Mouse (Mus musculus): ENCODE results near the gene Ikbkg. TPM values are rescaled to one million over a fixed set of nuclear protein-coding genes. Genes with fewer than 3 reads are reported as not detected.
"Not testable (repeated sequence)": the region's sequence is repeated elsewhere in the genome, so short reads cannot be mapped to it uniquely, and the experiment has no call there.

The Ikbkg gene
- 22.2 and 22.9 TPM in 2 replicates for polyA plus RNA-seq (2014; fragmentation: Nextera tagmentation; extraction: Ambion mirVana)

DNA sequence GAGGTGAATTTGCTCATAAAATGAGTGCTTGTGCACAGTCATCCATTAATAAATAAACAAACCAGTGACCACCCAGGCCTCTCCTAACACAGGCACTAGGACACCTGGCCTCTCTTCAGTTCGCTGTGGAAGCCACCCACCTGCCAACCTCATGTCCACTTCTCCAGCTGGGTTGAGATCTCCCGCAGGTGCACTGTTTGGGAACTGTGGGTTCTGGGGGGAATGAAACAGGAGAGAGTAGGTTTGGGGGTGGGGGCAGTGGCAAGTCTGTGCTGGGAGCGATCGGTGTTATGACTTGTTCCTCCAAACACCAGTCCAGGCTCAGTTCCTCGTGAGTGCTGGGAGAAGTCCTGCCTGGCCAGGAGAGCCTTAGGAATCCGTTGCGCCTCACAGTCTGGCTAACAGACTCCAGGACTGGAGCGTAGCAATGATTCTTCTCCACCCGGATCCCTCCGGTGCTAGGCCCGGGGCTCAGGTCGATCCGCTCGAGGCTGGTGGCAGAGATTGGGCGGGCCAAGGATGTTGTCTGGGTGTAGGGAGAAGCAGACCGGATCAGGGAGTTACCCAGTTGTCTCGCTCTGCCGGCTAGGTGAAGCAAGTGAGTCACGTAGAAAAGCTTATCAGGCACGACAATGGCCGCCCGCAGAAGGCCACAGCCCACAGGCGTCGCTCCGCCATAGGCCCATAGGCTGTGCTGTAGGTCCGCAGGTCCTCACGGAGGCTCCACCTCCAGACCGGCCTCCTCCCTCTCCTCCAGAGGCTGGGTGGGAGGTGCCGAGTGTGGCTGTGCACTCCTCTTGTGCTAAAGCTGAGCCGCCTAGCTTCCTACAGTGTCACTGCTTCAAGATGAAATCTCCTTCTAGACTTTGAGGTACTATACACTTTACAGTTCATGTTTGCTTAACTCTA lies at the start of gene Ikbkg, which contains the start of gene Fam3a:
Gene Ikbkg (plus strand): TSS at position 756 of the 909 bp plus-strand sequence.
Gene Fam3a (minus strand): TSS at position 738 of the 909 bp plus-strand sequence.
- Histone ChIP-seq H3K9me3 (ENCODE audit: control insufficient read depth, low read length) (no peaks in the 10 kb centered on the region), H3K27me3 (ENCODE audit: control insufficient read depth, insufficient read depth, low read length) (no peaks in the 10 kb centered on the region), H3K4me1 (replicated peaks; ENCODE audit: control insufficient read depth, insufficient read depth, low read length) (no peaks in the 10 kb centered on the region), H3K4me2 (ENCODE audit: low read depth, low read length, severe bottlenecking) (peak within 1 kb of the TSS; percentile 64), H3K27ac (ENCODE audit: low read depth, low read length) (0 out of 2 replicates have a peak within 1 kb of the TSS, but pooled peaks have one; percentile 46), H3K9ac (ENCODE audit: low read length) (peak within 1 kb of the TSS; percentile 73), H3K4me3 (ENCODE audit: low read depth, low read length) (peak within 1 kb of the TSS; percentile 42), H3K36me3 (ENCODE audit: control insufficient read depth, insufficient read depth, low read length) (no peaks in the 10 kb centered on the region)
- peak; percentile 87 for DNase-seq (ENCODE audit: low spot score)
- 14% methylated on average over 30 of the region's 30 CpGs for WGBS
- peak; percentile 100 for ATAC-seq (replicated peaks; ENCODE audit: low FRiP score)

DNA sequence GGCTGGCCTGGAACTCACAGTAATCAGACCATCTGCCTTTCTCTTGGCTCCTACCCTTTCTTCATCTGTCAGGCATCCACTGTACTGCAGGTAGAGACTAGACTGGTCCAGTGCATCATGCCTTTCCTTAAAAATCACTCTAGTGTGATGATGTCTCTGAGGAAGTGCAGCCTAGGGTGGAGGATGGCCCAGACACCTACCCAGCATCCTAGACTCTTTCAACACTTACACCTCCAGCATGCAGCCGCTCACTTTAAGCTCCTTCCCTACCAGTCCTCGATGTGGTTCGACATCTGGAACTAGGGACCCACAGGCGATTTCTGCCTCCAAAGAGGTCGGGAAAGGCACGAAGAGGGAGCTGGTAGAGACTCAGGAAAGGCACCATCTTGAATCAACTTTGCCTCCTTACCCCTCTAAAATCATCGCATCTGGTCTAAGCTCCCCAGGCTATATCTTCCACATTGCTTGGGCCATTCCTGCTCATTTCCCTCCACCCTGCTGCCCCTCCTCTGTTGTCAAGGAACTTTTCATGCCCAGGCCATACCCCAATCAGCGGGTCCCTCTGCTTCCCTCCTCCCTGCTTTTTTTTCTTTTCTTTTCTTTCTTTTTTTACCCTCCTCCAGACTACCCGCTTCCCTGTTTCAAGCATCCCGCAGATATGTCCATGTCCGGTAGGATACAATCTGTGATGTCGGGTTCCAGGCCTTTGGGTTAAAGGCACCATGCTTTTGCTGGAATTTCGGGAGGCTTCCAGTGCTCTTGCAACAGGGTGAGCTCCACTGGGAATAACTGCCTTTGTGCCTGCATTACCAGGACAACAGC lies 40.2 kb upstream of the Ikbkg start:
- Histone ChIP-seq H3K36me3 (ENCODE audit: control insufficient read depth, insufficient read depth, low read length) (no peaks in the 10 kb centered on the region), H3K27ac (ENCODE audit: low read depth, low read length) (no peak overlapping the region), H3K4me2 (ENCODE audit: low read depth, low read length, severe bottlenecking) (peak overlapping the region; percentile 55), H3K4me3 (ENCODE audit: low read depth, low read length) (peak overlapping the region; percentile 35), H3K9me3 (ENCODE audit: control insufficient read depth, low read length) (no peaks in the 10 kb centered on the region), H3K27me3 (ENCODE audit: control insufficient read depth, insufficient read depth, low read length) (no peaks in the 10 kb centered on the region), H3K4me1 (replicated peaks; ENCODE audit: control insufficient read depth, insufficient read depth, low read length) (no peaks in the 10 kb centered on the region), H3K9ac (ENCODE audit: low read length) (peak overlapping the region; percentile 48)
- 21% methylated on average over 13 of the region's 13 CpGs for WGBS
- ATAC-seq (replicated peaks; ENCODE audit: low FRiP score) = peak; percentile 33
- no peak for DNase-seq (ENCODE audit: low spot score)

DNA sequence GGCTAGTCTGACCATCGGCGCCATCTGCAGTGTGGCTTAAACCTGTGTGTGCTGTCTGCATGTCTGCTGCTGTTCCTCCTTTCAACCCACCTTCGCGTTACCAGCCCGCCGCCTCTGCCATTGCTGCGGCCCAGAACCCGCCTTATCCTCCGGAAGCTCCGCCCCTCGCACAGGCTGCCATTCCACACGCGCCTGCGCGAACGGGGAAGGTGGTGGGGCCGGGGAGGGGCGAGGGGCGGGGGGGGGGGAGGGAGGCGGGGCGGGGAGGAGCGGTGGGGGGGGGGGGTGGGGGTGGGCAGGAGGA lies 39.7 kb upstream of the Ikbkg start, which contains the start of gene Lage3:
Gene Lage3 (minus strand): TSS at position 152 of the 304 bp plus-strand sequence.
- H3K9me3 ChIP-seq (ENCODE audit: control insufficient read depth, low read length) = no peaks in the 10 kb centered on the region
- H3K4me3 ChIP-seq (ENCODE audit: low read depth, low read length) = peak within 1 kb of the TSS; percentile 35
- no peaks in the 10 kb centered on the region for H3K27me3 ChIP-seq (ENCODE audit: control insufficient read depth, insufficient read depth, low read length)
- peak within 1 kb of the TSS; percentile 55 for H3K4me2 ChIP-seq (ENCODE audit: low read depth, low read length, severe bottlenecking)
- peak; percentile 80 for DNase-seq (ENCODE audit: low spot score)
- WGBS = 26% methylated on average over 15 of the region's 22 CpGs
- H3K4me1 ChIP-seq (replicated peaks; ENCODE audit: control insufficient read depth, insufficient read depth, low read length) = no peaks in the 10 kb centered on the region
- peak; percentile 86 for ATAC-seq (replicated peaks; ENCODE audit: low FRiP score)
- H3K27ac ChIP-seq (ENCODE audit: low read depth, low read length) = no peak within 1 kb of the TSS
- H3K9ac ChIP-seq (ENCODE audit: low read length) = peak within 1 kb of the TSS; percentile 48
- no peaks in the 10 kb centered on the region for H3K36me3 ChIP-seq (ENCODE audit: control insufficient read depth, insufficient read depth, low read length)

DNA sequence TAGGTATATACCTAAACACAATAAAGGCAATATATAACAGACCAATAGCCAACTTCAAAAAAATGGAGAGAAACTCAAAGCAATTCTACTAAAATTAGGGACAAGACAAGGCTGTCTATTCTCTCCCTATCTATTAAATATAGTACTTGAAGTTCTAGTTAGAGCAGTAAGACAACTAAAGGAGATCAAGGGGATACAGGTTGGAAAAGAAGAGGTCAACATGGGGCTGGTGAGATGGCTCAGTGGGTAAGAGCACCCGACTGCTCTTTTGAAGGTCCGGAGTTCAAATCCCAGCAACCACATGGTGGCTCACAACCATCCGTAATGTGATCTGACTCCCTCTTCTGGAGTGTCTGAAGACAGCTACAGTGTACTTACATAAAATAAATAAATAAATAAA lies 36.0 kb upstream of the Ikbkg start:
- ATAC-seq (replicated peaks; ENCODE audit: low FRiP score); H3K27ac ChIP-seq (ENCODE audit: low read depth, low read length); H3K4me1 ChIP-seq (replicated peaks; ENCODE audit: control insufficient read depth, insufficient read depth, low read length); H3K4me2 ChIP-seq (ENCODE audit: low read depth, low read length, severe bottlenecking); DNase-seq (ENCODE audit: low spot score); H3K27me3 ChIP-seq (ENCODE audit: control insufficient read depth, insufficient read depth, low read length); H3K4me3 ChIP-seq (ENCODE audit: low read depth, low read length); H3K9ac ChIP-seq (ENCODE audit: low read length); H3K36me3 ChIP-seq (ENCODE audit: control insufficient read depth, insufficient read depth, low read length); H3K9me3 ChIP-seq (ENCODE audit: control insufficient read depth, low read length): not testable (repeated sequence)
- WGBS = 85% methylated on average over 2 of the region's 3 CpGs

DNA sequence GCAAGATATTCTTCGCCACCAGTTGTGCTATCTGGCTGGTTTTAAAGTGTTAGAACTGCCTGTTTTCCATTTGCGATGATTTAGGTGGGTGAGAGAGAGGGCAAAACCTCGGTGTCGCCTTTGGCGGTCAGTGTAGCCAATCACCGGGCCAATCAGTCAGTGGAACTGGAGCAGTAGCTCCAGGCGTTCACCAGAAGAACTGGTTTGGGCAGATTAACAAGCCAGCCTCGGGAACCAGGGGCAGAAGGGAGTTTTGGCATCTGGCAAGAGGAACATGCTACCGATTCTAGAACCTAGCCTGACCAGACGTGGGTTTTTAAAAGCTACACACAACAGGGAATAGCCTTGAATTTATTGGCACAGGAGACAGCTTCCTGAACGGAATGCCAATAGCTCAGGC lies 33.9 kb upstream of the Ikbkg start:
- no peak overlapping the region for H3K27ac ChIP-seq (ENCODE audit: low read depth, low read length)
- no peak for DNase-seq (ENCODE audit: low spot score)
- H3K4me2 ChIP-seq (ENCODE audit: low read depth, low read length, severe bottlenecking) = no peak overlapping the region
- H3K9me3 ChIP-seq (ENCODE audit: control insufficient read depth, low read length) = no peaks in the 10 kb centered on the region
- no peaks in the 10 kb centered on the region for H3K4me1 ChIP-seq (replicated peaks; ENCODE audit: control insufficient read depth, insufficient read depth, low read length)
- 49% methylated on average over 11 of the region's 11 CpGs for WGBS
- no peak overlapping the region for H3K4me3 ChIP-seq (ENCODE audit: low read depth, low read length)
- H3K36me3 ChIP-seq (ENCODE audit: control insufficient read depth, insufficient read depth, low read length) = no peaks in the 10 kb centered on the region
- no peak overlapping the region for H3K9ac ChIP-seq (ENCODE audit: low read length)
- ATAC-seq (replicated peaks; ENCODE audit: low FRiP score) = no peak
- no peaks in the 10 kb centered on the region for H3K27me3 ChIP-seq (ENCODE audit: control insufficient read depth, insufficient read depth, low read length)

DNA sequence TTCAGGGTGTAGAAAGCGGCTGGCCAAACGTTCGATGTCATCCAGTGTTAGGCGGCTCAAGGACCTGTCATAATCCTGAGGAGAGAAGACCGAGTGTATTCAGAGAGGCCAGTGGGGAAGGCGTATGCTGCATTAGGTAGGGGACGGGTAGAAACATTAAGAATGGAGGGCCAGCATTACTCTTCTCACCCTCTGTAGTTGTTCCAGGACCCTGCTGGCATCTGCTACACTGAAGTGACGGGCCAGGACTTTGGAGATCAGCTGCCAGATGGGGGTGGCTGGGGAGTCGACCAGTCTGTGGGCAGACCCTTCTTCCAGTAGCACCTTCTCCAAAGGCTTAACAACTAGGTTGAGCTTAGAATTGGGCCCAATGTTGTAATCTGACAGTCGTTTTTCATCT lies 25.6 kb upstream of the Ikbkg start:
- DNase-seq (ENCODE audit: low spot score) (no peak), ATAC-seq (replicated peaks; ENCODE audit: low FRiP score) (no peak)
- no peaks in the 10 kb centered on the region for H3K4me1 ChIP-seq (replicated peaks; ENCODE audit: control insufficient read depth, insufficient read depth, low read length)
- WGBS = 77% methylated on average over 10 of the region's 10 CpGs
- peak overlapping the region; percentile 69 for H3K9ac ChIP-seq (ENCODE audit: low read length)
- peak overlapping the region; percentile 63 for H3K4me2 ChIP-seq (ENCODE audit: low read depth, low read length, severe bottlenecking)
- no peaks in the 10 kb centered on the region for H3K9me3 ChIP-seq (ENCODE audit: control insufficient read depth, low read length)
- no peaks in the 10 kb centered on the region for H3K27me3 ChIP-seq (ENCODE audit: control insufficient read depth, insufficient read depth, low read length)
- no peak overlapping the region for H3K27ac ChIP-seq (ENCODE audit: low read depth, low read length)
- H3K4me3 ChIP-seq (ENCODE audit: low read depth, low read length) = peak overlapping the region; percentile 45
- no peaks in the 10 kb centered on the region for H3K36me3 ChIP-seq (ENCODE audit: control insufficient read depth, insufficient read depth, low read length)

DNA sequence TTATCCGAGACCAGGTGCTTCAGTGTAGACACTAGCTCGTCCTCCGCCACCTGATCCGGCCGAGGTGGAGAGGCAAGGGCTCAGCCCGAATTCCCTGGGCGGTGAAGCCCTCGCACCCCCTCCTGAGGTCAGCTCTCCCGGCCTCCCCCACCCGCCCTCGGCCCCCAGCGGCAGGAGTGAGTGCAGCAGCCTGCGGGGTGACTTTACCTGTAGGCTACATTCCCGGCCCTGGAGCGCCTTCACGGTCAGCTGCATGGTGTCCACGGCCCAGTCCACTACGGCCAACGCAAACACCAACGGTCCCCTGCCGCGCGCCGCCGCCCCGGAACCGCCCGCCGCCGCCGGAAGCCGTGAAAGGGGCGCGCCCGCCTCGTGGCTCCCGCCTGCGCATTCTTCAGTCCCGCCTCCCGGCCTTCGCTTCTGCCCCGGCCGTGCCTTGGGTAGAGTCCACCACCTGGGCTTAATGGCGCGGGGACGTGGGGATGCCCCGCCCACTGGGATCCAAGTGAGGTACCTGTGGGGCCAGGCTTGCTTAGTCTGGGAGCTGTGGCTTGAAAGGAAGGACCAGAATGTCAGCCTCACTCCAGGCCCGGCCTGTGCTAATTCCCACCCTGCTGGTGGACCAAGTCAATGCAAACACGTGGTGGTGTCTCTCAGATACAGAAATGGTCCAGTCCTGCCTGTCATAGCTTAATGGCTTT lies 24.7 kb upstream of the Ikbkg start:
- 10% methylated on average over 39 of the region's 49 CpGs for WGBS
- no peak overlapping the region for H3K27ac ChIP-seq (ENCODE audit: low read depth, low read length)
- DNase-seq (ENCODE audit: low spot score) (peak; percentile 77), ATAC-seq (replicated peaks; ENCODE audit: low FRiP score) (peak; percentile 72)
- H3K9ac ChIP-seq (ENCODE audit: low read length) = peak overlapping the region; percentile 69
- H3K9me3 ChIP-seq (ENCODE audit: control insufficient read depth, low read length) = no peaks in the 10 kb centered on the region
- no peaks in the 10 kb centered on the region for H3K36me3 ChIP-seq (ENCODE audit: control insufficient read depth, insufficient read depth, low read length)
- peak overlapping the region; percentile 45 for H3K4me3 ChIP-seq (ENCODE audit: low read depth, low read length)
- H3K4me2 ChIP-seq (ENCODE audit: low read depth, low read length, severe bottlenecking) = peak overlapping the region; percentile 63
- H3K4me1 ChIP-seq (replicated peaks; ENCODE audit: control insufficient read depth, insufficient read depth, low read length) = no peaks in the 10 kb centered on the region
- H3K27me3 ChIP-seq (ENCODE audit: control insufficient read depth, insufficient read depth, low read length) = no peaks in the 10 kb centered on the region

DNA sequence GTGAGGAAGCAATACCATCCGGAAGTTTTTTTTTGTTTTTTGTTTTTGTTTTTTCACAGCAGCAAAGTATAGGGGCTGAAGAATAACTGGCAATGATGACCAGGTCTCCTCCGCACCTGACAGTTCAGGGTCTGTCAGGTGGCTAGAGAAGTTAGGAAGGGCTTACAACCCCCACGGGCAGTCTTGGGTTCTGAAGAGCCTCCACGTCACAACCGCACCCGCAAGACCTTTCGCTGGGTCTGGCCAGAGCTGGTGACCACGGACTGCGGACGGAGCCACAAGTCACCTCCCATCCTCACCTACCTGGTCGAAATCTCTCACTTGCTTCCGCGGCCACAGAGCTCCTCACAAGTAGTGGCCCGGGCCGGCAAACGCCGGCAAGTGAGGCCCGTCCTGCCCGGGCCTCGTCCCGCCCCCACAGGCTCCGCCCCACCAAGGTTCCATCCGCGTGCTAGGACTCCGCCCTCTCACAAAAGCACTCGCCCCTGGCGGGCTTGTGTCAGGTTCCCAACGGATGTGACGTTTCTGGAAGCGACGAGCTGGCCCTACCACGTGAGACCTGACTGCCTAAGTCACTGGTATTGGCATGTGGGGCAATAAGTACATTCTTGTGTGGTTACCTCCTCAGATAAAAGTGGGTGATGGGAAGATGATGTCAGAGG lies 20.1 kb upstream of the Ikbkg start, which contains the start of the genes Ubl4a and Slc10a3:
Gene Ubl4a (minus strand): TSS at position 331 of the 662 bp plus-strand sequence.
Gene Slc10a3 (minus strand): TSS at position 462 of the 662 bp plus-strand sequence.
- no peaks in the 10 kb centered on the region for H3K9me3 ChIP-seq (ENCODE audit: control insufficient read depth, low read length)
- peak within 1 kb of the TSS; percentile 51 for H3K9ac ChIP-seq (ENCODE audit: low read length)
- no peak within 1 kb of the TSS for H3K27ac ChIP-seq (ENCODE audit: low read depth, low read length)
- peak; percentile 89 for DNase-seq (ENCODE audit: low spot score)
- H3K27me3 ChIP-seq (ENCODE audit: control insufficient read depth, insufficient read depth, low read length) = no peaks in the 10 kb centered on the region
- H3K4me2 ChIP-seq (ENCODE audit: low read depth, low read length, severe bottlenecking) = peak within 1 kb of the TSS; percentile 57
- ATAC-seq (replicated peaks; ENCODE audit: low FRiP score) = peak; percentile 93
- H3K4me1 ChIP-seq (replicated peaks; ENCODE audit: control insufficient read depth, insufficient read depth, low read length) = no peaks in the 10 kb centered on the region
- WGBS = 12% methylated on average over 32 of the region's 32 CpGs
- peak within 1 kb of the TSS; percentile 34 for H3K4me3 ChIP-seq (ENCODE audit: low read depth, low read length)
- no peaks in the 10 kb centered on the region for H3K36me3 ChIP-seq (ENCODE audit: control insufficient read depth, insufficient read depth, low read length)
